Mouse (Mus musculus): ENCODE results near the gene B4galt5. TPM values are rescaled to one million over a fixed set of nuclear protein-coding genes. Genes with fewer than 3 reads are reported as not detected.

The B4galt5 gene
- polyA plus RNA-seq, 1 experiment from 2014 or later: 17.0 TPM

GRCm38 (mm10) chr2:167280986-167281310, 68.0 kb downstream of the B4galt5 start:
- H3K9ac ChIP-seq: no peak overlapping the region
- 91% methylated on average over 4 of the region's 4 CpGs for WGBS
- H3K27ac ChIP-seq: no peak overlapping the region
- no peak for ATAC-seq (ENCODE audit: insufficient read depth, low FRiP score, low read depth)
- H3K9me3 ChIP-seq: no peaks in the 10 kb centered on the region
- H3K4me3 ChIP-seq (replicated peaks): no peak overlapping the region
- no peak overlapping the region for H3K4me2 ChIP-seq
- no peaks in the 10 kb centered on the region for H3K4me1 ChIP-seq
- no peaks in the 10 kb centered on the region for H3K27me3 ChIP-seq (replicated peaks)
- no peaks in the 10 kb centered on the region for H3K36me3 ChIP-seq

GRCm38 (mm10) chr2:167280090-167280985, 68.6 kb downstream of the B4galt5 start:
- 43% methylated on average over 26 of the region's 26 CpGs for WGBS
- H3K9ac ChIP-seq: no peak overlapping the region
- no peak overlapping the region for H3K4me2 ChIP-seq
- no peaks in the 10 kb centered on the region for H3K9me3 ChIP-seq
- H3K4me3 ChIP-seq (replicated peaks): no peak overlapping the region
- H3K27me3 ChIP-seq (replicated peaks): no peaks in the 10 kb centered on the region
- no peak overlapping the region for H3K27ac ChIP-seq
- no peaks in the 10 kb centered on the region for H3K4me1 ChIP-seq
- no peaks in the 10 kb centered on the region for H3K36me3 ChIP-seq
- 0 out of 2 replicates have a peak, but pooled peaks have one; percentile 47 for ATAC-seq (ENCODE audit: insufficient read depth, low FRiP score, low read depth)

- WGBS: 55% methylated on average over 17 of the region's 17 CpGs
- Histone ChIP-seq H3K27me3 (replicated peaks) (no peaks in the 10 kb centered on the region), H3K4me2 (no peak overlapping the region), H3K4me1 (no peaks in the 10 kb centered on the region), H3K27ac (no peak overlapping the region), H3K36me3 (no peaks in the 10 kb centered on the region), H3K4me3 (replicated peaks) (no peak overlapping the region), H3K9ac (no peak overlapping the region), H3K9me3 (no peaks in the 10 kb centered on the region)
- peak; percentile 33; the same call in 1 of the 2 replicates for ATAC-seq (ENCODE audit: insufficient read depth, low FRiP score, low read depth)
These were observed 70.0 kb downstream of the B4galt5 start for GRCm38 (mm10) chr2:167278751-167279526.

- Histone ChIP-seq H3K9me3 (no peaks in the 10 kb centered on the region), H3K4me1 (no peaks in the 10 kb centered on the region), H3K9ac (no peak overlapping the region), H3K27ac (no peak overlapping the region), H3K27me3 (replicated peaks) (no peaks in the 10 kb centered on the region), H3K4me3 (replicated peaks) (no peak overlapping the region), H3K36me3 (no peaks in the 10 kb centered on the region), H3K4me2 (no peak overlapping the region)
- no peak for ATAC-seq (ENCODE audit: insufficient read depth, low FRiP score, low read depth)
- 76% methylated on average over 7 of the region's 7 CpGs for WGBS
These were observed 71.0 kb downstream of the B4galt5 start for GRCm38 (mm10) chr2:167278011-167278410.

- 78% methylated on average over 13 of the region's 13 CpGs for WGBS
- no peak overlapping the region for H3K4me3 ChIP-seq (replicated peaks)
- H3K4me2 ChIP-seq: no peak overlapping the region
- no peaks in the 10 kb centered on the region for H3K9me3 ChIP-seq
- H3K27me3 ChIP-seq (replicated peaks): no peaks in the 10 kb centered on the region
- H3K36me3 ChIP-seq: no peaks in the 10 kb centered on the region
- no peaks in the 10 kb centered on the region for H3K4me1 ChIP-seq
- no peak overlapping the region for H3K27ac ChIP-seq
- no peak overlapping the region for H3K9ac ChIP-seq
- ATAC-seq (ENCODE audit: insufficient read depth, low FRiP score, low read depth): no peak
These were observed 72.0 kb downstream of the B4galt5 start for GRCm38 (mm10) chr2:167277026-167277425.

GRCm38 (mm10) chr2:167275856-167276255, 73.1 kb downstream of the B4galt5 start:
- H3K4me3 ChIP-seq (replicated peaks): no peak overlapping the region
- no peak for ATAC-seq (ENCODE audit: insufficient read depth, low FRiP score, low read depth)
- H3K9ac ChIP-seq: no peak overlapping the region
- 86% methylated on average over 10 of the region's 10 CpGs for WGBS
- H3K4me2 ChIP-seq: no peak overlapping the region
- no peak overlapping the region for H3K27ac ChIP-seq
- H3K4me1 ChIP-seq: no peaks in the 10 kb centered on the region
- no peaks in the 10 kb centered on the region for H3K27me3 ChIP-seq (replicated peaks)
- H3K36me3 ChIP-seq: no peaks in the 10 kb centered on the region
- no peaks in the 10 kb centered on the region for H3K9me3 ChIP-seq

- no peaks in the 10 kb centered on the region for H3K4me1 ChIP-seq
- no peak overlapping the region for H3K4me3 ChIP-seq (replicated peaks)
- no peak overlapping the region for H3K9ac ChIP-seq
- WGBS: 58% methylated on average over 10 of the region's 10 CpGs
- ATAC-seq (ENCODE audit: insufficient read depth, low FRiP score, low read depth): no peak
- no peaks in the 10 kb centered on the region for H3K9me3 ChIP-seq
- H3K36me3 ChIP-seq: no peaks in the 10 kb centered on the region
- H3K27ac ChIP-seq: no peak overlapping the region
- no peak overlapping the region for H3K4me2 ChIP-seq
- no peaks in the 10 kb centered on the region for H3K27me3 ChIP-seq (replicated peaks)
These were observed 74.1 kb downstream of the B4galt5 start for GRCm38 (mm10) chr2:167274713-167275465.

- 75% methylated on average over 13 of the region's 13 CpGs for WGBS
- no peak overlapping the region for H3K27ac ChIP-seq
- H3K9ac ChIP-seq: no peak overlapping the region
- H3K4me1 ChIP-seq: no peaks in the 10 kb centered on the region
- H3K9me3 ChIP-seq: no peaks in the 10 kb centered on the region
- ATAC-seq (ENCODE audit: insufficient read depth, low FRiP score, low read depth): no peak
- no peaks in the 10 kb centered on the region for H3K36me3 ChIP-seq
- no peak overlapping the region for H3K4me3 ChIP-seq (replicated peaks)
- no peaks in the 10 kb centered on the region for H3K27me3 ChIP-seq (replicated peaks)
- no peak overlapping the region for H3K4me2 ChIP-seq
These were observed 75.7 kb downstream of the B4galt5 start for GRCm38 (mm10) chr2:167273206-167273740.

- ATAC-seq (ENCODE audit: insufficient read depth, low FRiP score, low read depth): no peak
- H3K36me3 ChIP-seq: no peaks in the 10 kb centered on the region
- WGBS: 87% methylated on average over 3 of the region's 3 CpGs
These were observed 76.3 kb downstream of the B4galt5 start for GRCm38 (mm10) chr2:167272706-167273105.

GRCm38 (mm10) chr2:167271121-167271521, 77.9 kb downstream of the B4galt5 start:
- H3K36me3 ChIP-seq: no peaks in the 10 kb centered on the region
- no peaks in the 10 kb centered on the region for H3K9me3 ChIP-seq
- no peak overlapping the region for H3K4me2 ChIP-seq
- no peak overlapping the region for H3K4me3 ChIP-seq (replicated peaks)
- H3K9ac ChIP-seq: no peak overlapping the region
- ATAC-seq (ENCODE audit: insufficient read depth, low FRiP score, low read depth): no peak
- H3K27me3 ChIP-seq (replicated peaks): no peaks in the 10 kb centered on the region
- no peaks in the 10 kb centered on the region for H3K4me1 ChIP-seq
- no peak overlapping the region for H3K27ac ChIP-seq
- WGBS: 74% methylated on average over 9 of the region's 9 CpGs

More at GRCm38 (mm10) chr2:167272706-167273105, 76.3 kb downstream of the B4galt5 start:
- Histone ChIP-seq H3K27ac (no peak overlapping the region), H3K9ac (no peak overlapping the region), H3K4me2 (no peak overlapping the region), H3K27me3 (replicated peaks) (no peaks in the 10 kb centered on the region), H3K9me3 (no peaks in the 10 kb centered on the region), H3K4me1 (no peaks in the 10 kb centered on the region), H3K4me3 (replicated peaks) (no peak overlapping the region)

- WGBS: 85% methylated on average over 3 of the region's 3 CpGs
- ATAC-seq (ENCODE audit: insufficient read depth, low FRiP score, low read depth): no peak
- Histone ChIP-seq H3K9me3 (no peaks in the 10 kb centered on the region), H3K4me1 (no peaks in the 10 kb centered on the region), H3K4me3 (replicated peaks) (no peak overlapping the region), H3K9ac (no peak overlapping the region), H3K27me3 (replicated peaks) (no peaks in the 10 kb centered on the region), H3K36me3 (no peaks in the 10 kb centered on the region), H3K27ac (no peak overlapping the region), H3K4me2 (no peak overlapping the region)
These were observed 78.5 kb downstream of the B4galt5 start for GRCm38 (mm10) chr2:167270496-167270895.

Data from stomach, embryonic 15.5 days (tissue).